Mouse (Mus musculus): ENCODE data around the gene Cbr2. TPM values are rescaled to one million over a fixed set of nuclear protein-coding genes. Genes with fewer than 3 reads are reported as not detected.

The Cbr2 gene
- polyA plus RNA-seq, 1 experiment from 2014 or later: 2.1 TPM

- Histone ChIP-seq H3K4me3 (peak overlapping the region; percentile 36), H3K27ac (peak overlapping the region; percentile 64), H3K4me1 (replicated peaks) (peaks cover 26% of the 10 kb centered on the region), H3K27me3 (ENCODE audit: insufficient read depth, poor library complexity, severe bottlenecking) (peaks cover 58% of the 10 kb centered on the region), H3K36me3 (0 out of 2 replicates have a peak, but pooled peaks cover 5% of the 10 kb centered on the region), H3K9me3 (no peaks in the 10 kb centered on the region)
- WGBS: 70% methylated on average over 11 of the region's 11 CpGs
- DNase-seq (ENCODE audit: low spot score): no peak
These were observed 3.2 kb downstream of the Cbr2 start for GRCm38 (mm10) chr11:120728530-120729240.

GRCm38 (mm10) chr11:120727564-120727963 lies 4.3 kb downstream of the Cbr2 start:
- H3K27ac ChIP-seq: no peak overlapping the region

GRCm38 (mm10) chr11:120727169-120727527 lies 4.8 kb downstream of the Cbr2 start, which contains the start of gene Dcxr:
Gene Dcxr (minus strand): TSS chr11:120727281.
- Histone ChIP-seq H3K36me3 (0 out of 2 replicates have a peak, but pooled peaks cover 9% of the 10 kb centered on the region), H3K9me3 (no peaks in the 10 kb centered on the region), H3K27ac (peak within 1 kb of the TSS; percentile 66), H3K4me3 (peak within 1 kb of the TSS; percentile 68), H3K27me3 (ENCODE audit: insufficient read depth, poor library complexity, severe bottlenecking) (peaks cover 69% of the 10 kb centered on the region), H3K4me1 (replicated peaks) (peaks cover 32% of the 10 kb centered on the region)
- peak; percentile 90 for DNase-seq (ENCODE audit: low spot score)
- under 1% methylated on average over 14 of the region's 14 CpGs for WGBS

More at GRCm38 (mm10) chr11:120727564-120727963, 4.3 kb downstream of the Cbr2 start:
- peak overlapping the region; percentile 68; the same call in 1 of the 2 replicates for H3K4me3 ChIP-seq
- H3K36me3 ChIP-seq: 0 out of 2 replicates have a peak, but pooled peaks cover 9% of the 10 kb centered on the region
- H3K4me1 ChIP-seq (replicated peaks): peaks cover 28% of the 10 kb centered on the region
- no peaks in the 10 kb centered on the region for H3K9me3 ChIP-seq
- DNase-seq (ENCODE audit: low spot score): no peak
- WGBS: 62% methylated on average over 12 of the region's 12 CpGs
- H3K27me3 ChIP-seq (ENCODE audit: insufficient read depth, poor library complexity, severe bottlenecking): peaks cover 65% of the 10 kb centered on the region

DNA sequence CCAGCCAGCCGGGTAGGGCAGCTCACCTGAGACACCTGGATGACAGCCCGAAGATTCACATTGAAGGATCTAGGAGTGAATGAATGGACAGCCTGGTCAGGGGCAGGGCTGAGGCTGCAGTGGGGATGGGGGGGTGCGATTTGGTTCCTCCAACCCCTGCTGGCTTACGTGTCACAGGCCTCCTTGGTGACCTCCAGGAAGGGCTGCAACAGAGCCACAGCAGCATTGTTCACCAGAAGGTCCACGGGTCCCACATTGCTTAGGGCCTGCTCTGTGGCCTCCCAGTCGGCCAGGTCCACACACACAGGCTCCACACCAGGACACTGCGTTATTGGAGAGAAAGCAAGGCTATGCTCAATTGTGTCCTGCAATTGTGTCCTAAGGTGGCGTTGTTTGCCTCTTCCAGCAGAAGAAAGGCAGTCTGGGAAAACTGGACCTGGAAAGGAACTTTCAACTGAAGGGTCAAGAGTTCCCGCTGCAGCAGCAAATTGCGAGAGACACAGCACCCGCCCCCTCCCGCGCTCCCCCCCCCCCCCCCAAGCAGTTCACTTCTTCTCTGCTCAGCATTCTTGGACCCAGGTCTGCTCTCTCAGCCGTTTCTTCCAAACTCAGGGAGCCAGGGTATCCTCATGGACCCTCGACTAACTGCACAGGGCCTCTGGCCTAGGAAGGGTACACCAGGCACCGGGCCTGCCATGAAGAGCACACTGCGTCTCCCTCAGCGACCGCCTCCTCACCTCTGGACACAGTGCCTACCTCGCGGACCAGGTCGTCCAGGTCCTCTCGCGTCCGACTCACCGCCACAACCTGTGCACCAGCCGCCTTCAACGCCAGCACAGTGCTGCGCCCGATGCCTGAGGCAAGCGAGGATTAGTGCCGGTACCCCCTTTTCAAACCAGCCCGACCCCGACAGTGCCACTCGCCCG lies 5.4 kb downstream of the Cbr2 start:
- 0 out of 2 replicates have a peak, but pooled peaks cover 9% of the 10 kb centered on the region for H3K36me3 ChIP-seq
- H3K4me1 ChIP-seq (replicated peaks): peaks cover 38% of the 10 kb centered on the region
- peak overlapping the region; percentile 66 for H3K27ac ChIP-seq
- H3K27me3 ChIP-seq (ENCODE audit: insufficient read depth, poor library complexity, severe bottlenecking): peaks cover 71% of the 10 kb centered on the region
- DNase-seq (ENCODE audit: low spot score): no peak
- no peaks in the 10 kb centered on the region for H3K9me3 ChIP-seq
- WGBS: 15% methylated on average over 36 of the region's 36 CpGs
- peak overlapping the region; percentile 68 for H3K4me3 ChIP-seq

DNA sequence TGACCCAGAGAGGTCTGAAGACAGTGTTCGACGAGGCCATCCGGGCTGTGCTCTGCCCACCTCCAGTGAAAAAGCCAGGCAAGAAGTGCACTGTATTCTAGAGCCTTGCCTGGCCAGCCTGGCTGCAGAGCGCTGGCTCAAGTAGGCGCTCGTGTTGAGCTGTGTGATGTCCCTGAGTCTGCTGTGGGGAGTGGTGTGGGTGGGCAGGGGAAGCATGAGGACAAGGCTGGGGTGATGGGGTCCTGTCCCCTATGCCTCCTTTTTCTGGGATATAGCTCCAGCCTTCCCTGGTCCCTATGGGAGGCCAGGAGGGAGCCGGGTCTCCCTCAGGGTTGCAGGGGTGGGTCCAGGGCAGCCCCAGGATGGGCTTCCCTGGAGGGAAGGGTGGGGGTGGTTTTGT lies 8.4 kb downstream of the Cbr2 start:
- Histone ChIP-seq H3K9me3 (no peaks in the 10 kb centered on the region), H3K4me1 (replicated peaks) (peaks cover 40% of the 10 kb centered on the region), H3K27ac (no peak overlapping the region), H3K36me3 (peaks cover 27% of the 10 kb centered on the region), H3K4me3 (no peak overlapping the region), H3K27me3 (ENCODE audit: insufficient read depth, poor library complexity, severe bottlenecking) (peaks cover 58% of the 10 kb centered on the region)
- 79% methylated on average over 7 of the region's 7 CpGs for WGBS
- no peak for DNase-seq (ENCODE audit: low spot score)

DNA sequence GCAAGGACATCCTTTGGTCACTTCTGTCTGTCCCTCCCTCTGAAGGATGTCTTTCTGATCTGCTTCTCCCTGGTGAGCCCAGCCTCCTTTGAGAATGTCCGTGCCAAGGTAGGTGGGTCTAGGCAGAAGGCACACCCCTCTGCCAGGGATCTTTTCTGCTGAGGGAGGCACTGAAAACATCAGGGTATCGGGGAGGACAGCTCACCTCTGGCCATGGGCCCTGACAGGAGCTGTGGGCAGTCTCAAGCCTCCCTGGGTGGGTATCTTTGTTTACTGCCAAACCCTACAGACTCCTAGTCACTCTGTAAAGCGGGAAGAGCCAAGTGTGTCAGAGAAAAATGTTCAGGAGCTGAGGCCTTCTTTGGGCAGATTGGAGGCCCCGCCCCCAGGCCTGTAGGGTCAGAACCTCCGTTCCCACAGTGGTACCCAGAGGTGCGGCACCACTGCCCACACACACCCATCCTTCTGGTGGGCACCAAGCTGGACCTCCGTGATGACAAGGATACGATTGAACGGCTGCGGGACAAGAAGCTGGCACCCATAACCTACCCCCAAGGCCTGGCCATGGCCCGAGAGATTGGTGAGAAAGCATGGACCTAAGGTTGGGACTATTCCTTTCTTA lies 9.0 kb downstream of the Cbr2 start:
- no peak for DNase-seq (ENCODE audit: low spot score)
- H3K27ac ChIP-seq: no peak overlapping the region
- H3K9me3 ChIP-seq: no peaks in the 10 kb centered on the region
- peaks cover 39% of the 10 kb centered on the region for H3K4me1 ChIP-seq (replicated peaks)
- peaks cover 34% of the 10 kb centered on the region for H3K36me3 ChIP-seq
- WGBS: 89% methylated on average over 11 of the region's 11 CpGs
- H3K27me3 ChIP-seq (ENCODE audit: insufficient read depth, poor library complexity, severe bottlenecking): peaks cover 51% of the 10 kb centered on the region
- no peak overlapping the region for H3K4me3 ChIP-seq

GRCm38 (mm10) chr11:120722067-120722630 lies 9.8 kb downstream of the Cbr2 start:
- Histone ChIP-seq H3K9me3 (no peaks in the 10 kb centered on the region), H3K27ac (peak overlapping the region; percentile 87), H3K4me1 (replicated peaks) (peaks cover 36% of the 10 kb centered on the region), H3K36me3 (peaks cover 41% of the 10 kb centered on the region), H3K27me3 (ENCODE audit: insufficient read depth, poor library complexity, severe bottlenecking) (peaks cover 51% of the 10 kb centered on the region), H3K4me3 (peak overlapping the region; percentile 73)
- WGBS: 21% methylated on average over 21 of the region's 21 CpGs
- no peak for DNase-seq (ENCODE audit: low spot score)

DNA sequence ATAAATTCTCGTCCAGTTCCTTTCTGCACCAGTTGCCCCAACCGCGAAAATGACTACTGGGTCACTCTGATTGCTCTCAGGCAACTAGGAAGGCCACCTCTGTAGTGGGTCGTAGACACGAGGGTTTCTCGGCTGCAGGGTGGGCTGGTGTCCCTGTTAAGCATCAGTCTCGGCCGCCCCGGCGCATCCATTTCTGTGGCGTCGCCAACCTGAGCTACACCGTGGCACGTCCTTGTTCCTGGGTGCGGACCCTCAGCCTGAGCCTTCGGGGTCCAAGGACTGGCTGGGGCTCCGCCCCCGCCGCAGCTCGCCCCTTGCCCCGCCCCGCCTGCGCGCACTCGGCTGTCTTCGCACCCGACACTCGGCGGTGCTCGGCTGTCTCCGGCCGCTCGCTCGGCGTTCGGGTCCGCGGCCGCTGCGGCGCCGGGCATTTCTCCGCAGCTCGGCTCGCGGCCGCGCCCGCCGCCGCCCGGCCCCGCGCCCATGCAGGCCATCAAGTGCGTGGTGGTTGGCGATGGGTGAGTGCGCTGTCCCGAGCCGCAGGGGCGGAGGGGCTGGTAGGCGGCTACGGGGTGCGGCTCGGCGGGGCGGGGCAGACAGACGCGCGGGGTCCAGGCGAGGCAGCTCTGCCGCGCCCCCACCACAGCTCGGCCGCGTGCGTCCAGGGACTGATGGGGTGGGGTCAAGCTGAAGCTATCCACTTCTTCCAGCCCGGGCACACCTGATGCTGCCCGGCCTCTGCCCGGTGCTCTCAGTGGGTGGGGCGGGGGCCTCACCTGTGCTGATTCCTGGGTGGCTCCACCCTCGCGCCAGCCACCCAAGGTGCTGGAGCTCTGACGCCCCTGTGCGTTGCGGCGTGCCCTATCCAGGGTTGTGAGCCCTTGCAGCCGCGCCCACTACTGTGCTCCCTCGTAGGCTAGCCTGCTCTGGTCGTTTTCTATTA lies 10.5 kb downstream of the Cbr2 start, which contains the start of gene Rac3:
Gene Rac3 (plus strand): TSS at position 347 of the 943 bp plus-strand sequence.
- H3K27ac ChIP-seq: peak within 1 kb of the TSS; percentile 87
- H3K27me3 ChIP-seq (ENCODE audit: insufficient read depth, poor library complexity, severe bottlenecking): peaks cover 48% of the 10 kb centered on the region
- DNase-seq (ENCODE audit: low spot score): peak; percentile 82
- H3K4me3 ChIP-seq: peak within 1 kb of the TSS; percentile 73
- WGBS: under 1% methylated on average over 90 of the region's 90 CpGs
- no peaks in the 10 kb centered on the region for H3K9me3 ChIP-seq
- peaks cover 48% of the 10 kb centered on the region for H3K36me3 ChIP-seq
- peaks cover 29% of the 10 kb centered on the region for H3K4me1 ChIP-seq (replicated peaks)

DNA sequence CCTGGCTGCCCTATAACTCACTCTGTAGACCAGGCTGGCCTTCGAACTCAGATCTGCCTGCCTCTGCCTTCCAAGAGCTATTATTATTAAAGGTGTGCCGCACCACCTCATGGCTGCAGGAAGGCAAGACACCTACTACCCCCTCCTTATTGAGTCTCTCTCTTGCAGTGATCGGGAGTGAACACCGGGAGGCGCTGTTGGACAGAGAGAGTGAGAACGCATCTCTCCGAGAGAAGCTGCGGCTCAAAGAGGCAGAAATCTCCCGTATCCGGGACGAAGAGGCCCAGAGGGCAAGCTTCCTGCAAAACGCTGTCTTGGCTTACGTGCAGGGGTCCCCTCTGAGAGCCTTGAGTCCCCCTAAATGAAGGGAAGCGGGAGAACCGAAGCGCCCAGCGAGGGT lies 11.5 kb downstream of the Cbr2 start:
- WGBS: 10% methylated on average over 17 of the region's 17 CpGs
- Histone ChIP-seq H3K36me3 (peaks cover 56% of the 10 kb centered on the region), H3K4me1 (replicated peaks) (peaks cover 29% of the 10 kb centered on the region), H3K27me3 (ENCODE audit: insufficient read depth, poor library complexity, severe bottlenecking) (peaks cover 39% of the 10 kb centered on the region), H3K4me3 (peak overlapping the region; percentile 73), H3K27ac (peak overlapping the region; percentile 87), H3K9me3 (no peaks in the 10 kb centered on the region)
- DNase-seq (ENCODE audit: low spot score): peak; percentile 92

GRCm38 (mm10) chr11:120719841-120720376 lies 12.0 kb downstream of the Cbr2 start:
- no peak for DNase-seq (ENCODE audit: low spot score)
- H3K9me3 ChIP-seq: no peaks in the 10 kb centered on the region
- peaks cover 35% of the 10 kb centered on the region for H3K4me1 ChIP-seq (replicated peaks)
- peaks cover 33% of the 10 kb centered on the region for H3K27me3 ChIP-seq (ENCODE audit: insufficient read depth, poor library complexity, severe bottlenecking)
- no peak overlapping the region for H3K27ac ChIP-seq
- 87% methylated on average over 13 of the region's 13 CpGs for WGBS
- 0 out of 2 replicates have a peak overlapping the region, but pooled peaks have one; percentile 73 for H3K4me3 ChIP-seq
- H3K36me3 ChIP-seq: peaks cover 59% of the 10 kb centered on the region

DNA sequence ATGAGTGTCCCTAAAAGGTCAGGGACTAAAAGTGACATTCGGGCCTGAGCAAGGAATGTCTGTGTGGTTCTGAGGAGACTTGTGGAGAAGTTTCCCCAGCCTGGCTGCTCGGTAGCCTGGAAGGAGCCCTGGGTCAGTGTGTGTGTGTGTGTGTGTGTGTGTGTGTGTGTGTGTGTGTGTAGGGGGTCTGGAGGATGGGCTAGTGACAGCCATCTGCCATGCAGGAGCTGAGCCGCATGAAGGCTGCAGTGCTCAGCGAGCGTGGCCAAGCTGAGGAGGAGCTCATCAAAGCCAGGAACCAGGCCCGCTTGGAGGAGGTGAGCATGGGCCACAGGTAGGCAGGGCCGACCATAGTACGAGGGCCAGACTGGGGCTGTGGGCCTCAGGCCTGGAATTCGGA lies 12.7 kb downstream of the Cbr2 start:
- peaks cover 32% of the 10 kb centered on the region for H3K27me3 ChIP-seq (ENCODE audit: insufficient read depth, poor library complexity, severe bottlenecking)
- H3K9me3 ChIP-seq: no peaks in the 10 kb centered on the region
- DNase-seq (ENCODE audit: low spot score): no peak
- H3K4me1 ChIP-seq (replicated peaks): peaks cover 41% of the 10 kb centered on the region
- peak overlapping the region; percentile 0; the same call in 1 of the 2 replicates for H3K4me3 ChIP-seq
- H3K27ac ChIP-seq: no peak overlapping the region
- WGBS: 88% methylated on average over 9 of the region's 9 CpGs
- peaks cover 59% of the 10 kb centered on the region for H3K36me3 ChIP-seq

All from hindbrain, embryonic 10.5 days (tissue).